Mouse (Mus musculus): ENCODE results near the gene Mfap4.

GRCm38 (mm10) chr11:61476786-61477382, 8.3 kb upstream of the Mfap4 start:
- TF ChIP-seq CTCF (IDR thresholded peaks at IDR 0.05; ENCODE audit: low read depth) (no peak), EP300 (IDR thresholded peaks at IDR 0.05; ENCODE audit: low read depth) (no peak)
